Mouse (Mus musculus) midbrain, embryonic 13.5 days (tissue): ENCODE measurements around the gene Zfp160. TPM values are rescaled to one million over a fixed set of nuclear protein-coding genes. Genes with fewer than 3 reads are reported as not detected.
"Not testable (repeated sequence)": the region's sequence is repeated elsewhere in the genome, so short reads cannot be mapped to it uniquely, and the experiment has no call there.

Experiments used
- ATAC-seq: fragments of 200-750 bp; cut with Nextera tagmentation; 2 replicates; pipeline ENCODE4 v1.8.0; 2017; ENCODE audit warnings: mild to moderate bottlenecking, moderate TSS enrichment, moderate library complexity
- H3K27ac ChIP-seq: fragments of 300-500 bp; sonication (generic); 2 replicates; pipeline ENCODE4 v1.5.1; 2015; ENCODE audit warnings: inconsistent platforms, mild to moderate bottlenecking, moderate library complexity
- H3K27me3 ChIP-seq: fragments of 300-500 bp; sonication (generic); 2 replicates; pipeline ENCODE4 v1.6.1; 2015; ENCODE audit warnings: mild to moderate bottlenecking, inconsistent platforms
- H3K36me3 ChIP-seq: fragments of 300-500 bp; sonication (generic); 2 replicates; pipeline ENCODE4 v1.6.1; 2015; ENCODE audit warnings: mild to moderate bottlenecking, inconsistent platforms
- H3K4me1 ChIP-seq: fragments of 300-500 bp; sonication (generic); replicated peaks from 2 replicates; pipeline ENCODE4 v1.6.1; 2015; ENCODE audit warnings: inconsistent platforms
- H3K4me2 ChIP-seq: fragments of 300-500 bp; sonication (generic); replicated peaks from 2 replicates; pipeline ENCODE4 v1.6.1; 2015; ENCODE audit warnings: moderate library complexity, mild to moderate bottlenecking, inconsistent platforms
- H3K4me3 ChIP-seq: fragments of 300-500 bp; sonication (generic); replicated peaks from 2 replicates; pipeline ENCODE4 v1.5.1; 2015; ENCODE audit warnings: mild to moderate bottlenecking, inconsistent platforms
- H3K9ac ChIP-seq: fragments of 300-500 bp; sonication (generic); replicated peaks from 2 replicates; pipeline ENCODE4 v1.6.1; 2015; ENCODE audit warnings: mild to moderate bottlenecking, inconsistent platforms
- H3K9me3 ChIP-seq: fragments of 300-500 bp; sonication (generic); 2 replicates; pipeline ENCODE4 v1.6.1; 2016; ENCODE audit warnings: mild to moderate bottlenecking, inconsistent platforms
- WGBS: fragments of 180-500 bp; shearing (Covaris S2); methylation state at CpG from one replicate; pipeline ENCODE4 v1.1.7; 2015; 5-methylcytosine and 5-hydroxymethylcytosine counted together
- polyA plus RNA-seq: library from polyadenylated mRNA; unstranded; fragments of >200 nt; fragmentation: Nextera tagmentation; extraction: Ambion mirVana; gene quantifications from 2 replicates; pipeline ENCODE4 v1.2.1, GENCODE M21; 2015

The Zfp160 gene
- 19.4 and 21.2 TPM in 2 replicates for polyA plus RNA-seq

- peak within 1 kb of the TSS; percentile 84 for H3K9ac ChIP-seq
- peak within 1 kb of the TSS; percentile 87 for H3K27ac ChIP-seq
- H3K4me2 ChIP-seq: peak within 1 kb of the TSS; percentile 82
- 5% methylated on average over 36 of the region's 36 CpGs for WGBS
- no peaks in the 10 kb centered on the region for H3K9me3 ChIP-seq
- H3K36me3 ChIP-seq: peaks cover 21% of the 10 kb centered on the region
- peak; percentile 98 for ATAC-seq
- H3K4me3 ChIP-seq: peak within 1 kb of the TSS; percentile 72
- no peaks in the 10 kb centered on the region for H3K27me3 ChIP-seq
- peaks cover 19% of the 10 kb centered on the region for H3K4me1 ChIP-seq
Observed at GRCm38 (mm10) chr17:21008382-21009331, at the start of gene Zfp160. Zfp160 (plus strand) TSS chr17:21008903.

GRCm38 (mm10) chr17:20960386-20960785 lies 48.3 kb upstream of the Zfp160 start:
- H3K4me2 ChIP-seq: no peak overlapping the region
- H3K9me3 ChIP-seq: no peaks in the 10 kb centered on the region
- H3K4me1 ChIP-seq: no peaks in the 10 kb centered on the region
- no peak overlapping the region for H3K27ac ChIP-seq
- no peak for ATAC-seq
- peaks cover 98% of the 10 kb centered on the region for H3K36me3 ChIP-seq
- WGBS: 93% methylated on average over 5 of the region's 5 CpGs
- no peak overlapping the region for H3K9ac ChIP-seq
- no peaks in the 10 kb centered on the region for H3K27me3 ChIP-seq
- H3K4me3 ChIP-seq: no peak overlapping the region

- Histone ChIP-seq H3K9ac (no peak overlapping the region), H3K9me3 (no peaks in the 10 kb centered on the region), H3K36me3 (peaks cover 92% of the 10 kb centered on the region), H3K4me3 (no peak overlapping the region), H3K27ac (no peak overlapping the region), H3K27me3 (no peaks in the 10 kb centered on the region), H3K4me1 (no peaks in the 10 kb centered on the region), H3K4me2 (no peak overlapping the region)
- 88% methylated on average over 4 of the region's 4 CpGs for WGBS
- ATAC-seq: no peak
Observed at GRCm38 (mm10) chr17:20965421-20965820, 43.3 kb upstream of the Zfp160 start.

GRCm38 (mm10) chr17:20966681-20967080 lies 42.0 kb upstream of the Zfp160 start:
- Histone ChIP-seq H3K4me1 (no peaks in the 10 kb centered on the region), H3K36me3 (peaks cover 80% of the 10 kb centered on the region), H3K27me3 (no peaks in the 10 kb centered on the region), H3K27ac (no peak overlapping the region), H3K9me3 (no peaks in the 10 kb centered on the region), H3K9ac (no peak overlapping the region), H3K4me2 (no peak overlapping the region), H3K4me3 (no peak overlapping the region)
- ATAC-seq: no peak

- 78% methylated on average over 2 of the region's 2 CpGs for WGBS
Observed at GRCm38 (mm10) chr17:20993716-20994115, 15.0 kb upstream of the Zfp160 start.

GRCm38 (mm10) chr17:20996364-20996763 lies 12.3 kb upstream of the Zfp160 start, which contains the start of gene Vmn1r233:
Vmn1r233 (minus strand) TSS chr17:20996464.
- Histone ChIP-seq H3K9ac (no peak within 1 kb of the TSS), H3K9me3 (no peaks in the 10 kb centered on the region)
- no peak for ATAC-seq

More at GRCm38 (mm10) chr17:20993716-20994115, 15.0 kb upstream of the Zfp160 start:
- no peak overlapping the region for H3K4me2 ChIP-seq
- H3K9me3 ChIP-seq: no peaks in the 10 kb centered on the region
- H3K9ac ChIP-seq: no peak overlapping the region
- no peaks in the 10 kb centered on the region for H3K4me1 ChIP-seq
- no peaks in the 10 kb centered on the region for H3K36me3 ChIP-seq
- H3K27ac ChIP-seq: no peak overlapping the region
- no peak overlapping the region for H3K4me3 ChIP-seq
- H3K27me3 ChIP-seq: no peaks in the 10 kb centered on the region
- ATAC-seq: no peak

GRCm38 (mm10) chr17:21009726-21010125 lies 1.0 kb downstream of the Zfp160 start:
- Histone ChIP-seq H3K4me1 (peaks cover 19% of the 10 kb centered on the region), H3K4me3 (peak overlapping the region; percentile 72), H3K9me3 (no peaks in the 10 kb centered on the region), H3K27me3 (no peaks in the 10 kb centered on the region), H3K4me2 (peak overlapping the region; percentile 82), H3K27ac (peak overlapping the region; percentile 87), H3K36me3 (peaks cover 24% of the 10 kb centered on the region), H3K9ac (peak overlapping the region; percentile 84)
- ATAC-seq: no peak
- WGBS: 41% methylated on average over 1 of the region's 1 CpGs

More at GRCm38 (mm10) chr17:20996364-20996763, 12.3 kb upstream of the Zfp160 start, which contains the start of gene Vmn1r233:
- Histone ChIP-seq H3K4me2 (no peak within 1 kb of the TSS), H3K4me3 (no peak within 1 kb of the TSS), H3K27me3 (no peaks in the 10 kb centered on the region), H3K4me1 (no peaks in the 10 kb centered on the region), H3K36me3 (no peaks in the 10 kb centered on the region), H3K27ac (no peak within 1 kb of the TSS)

- H3K27me3 ChIP-seq: no peaks in the 10 kb centered on the region
- H3K36me3 ChIP-seq: peaks cover 71% of the 10 kb centered on the region
- no peaks in the 10 kb centered on the region for H3K9me3 ChIP-seq
- ATAC-seq: no peak
- H3K4me2 ChIP-seq: no peak overlapping the region
- no peak overlapping the region for H3K27ac ChIP-seq
- H3K4me1 ChIP-seq: no peaks in the 10 kb centered on the region
- no peak overlapping the region for H3K9ac ChIP-seq
- no peak overlapping the region for H3K4me3 ChIP-seq
- 91% methylated on average over 1 of the region's 1 CpGs for WGBS
Observed at GRCm38 (mm10) chr17:21018410-21019080, 9.8 kb downstream of the Zfp160 start.

GRCm38 (mm10) chr17:21048020-21048419 lies 39.3 kb downstream of the Zfp160 start:
- H3K27ac ChIP-seq, H3K4me3 ChIP-seq, H3K36me3 ChIP-seq, H3K27me3 ChIP-seq, ATAC-seq, H3K9me3 ChIP-seq, H3K4me1 ChIP-seq, H3K9ac ChIP-seq, H3K4me2 ChIP-seq: not testable (repeated sequence)
- WGBS: 91% methylated on average over 9 of the region's 9 CpGs

- Histone ChIP-seq H3K36me3 (no peaks in the 10 kb centered on the region), H3K4me2 (no peak overlapping the region), H3K27me3 (no peaks in the 10 kb centered on the region), H3K4me1 (no peaks in the 10 kb centered on the region), H3K9me3 (peaks cover 4% of the 10 kb centered on the region), H3K9ac (no peak overlapping the region), H3K27ac (no peak overlapping the region), H3K4me3 (no peak overlapping the region)
- ATAC-seq: no peak
- 83% methylated on average over 1 of the region's 1 CpGs for WGBS
Observed at GRCm38 (mm10) chr17:21050901-21051300, 42.2 kb downstream of the Zfp160 start.

GRCm38 (mm10) chr17:21051341-21051740 lies 42.6 kb downstream of the Zfp160 start:
- not testable (repeated sequence) for H3K4me1 ChIP-seq, H3K9me3 ChIP-seq, H3K27ac ChIP-seq, ATAC-seq, H3K36me3 ChIP-seq, H3K4me2 ChIP-seq, H3K27me3 ChIP-seq, H3K9ac ChIP-seq, H3K4me3 ChIP-seq
- no CpG with 5 or more reads among the region's 3 CpGs for WGBS

- not testable (repeated sequence) for H3K4me1 ChIP-seq, ATAC-seq, H3K9me3 ChIP-seq, H3K4me2 ChIP-seq, H3K27me3 ChIP-seq, H3K9ac ChIP-seq, H3K4me3 ChIP-seq, H3K36me3 ChIP-seq, H3K27ac ChIP-seq
- 88% methylated on average over 3 of the region's 3 CpGs for WGBS
Observed at GRCm38 (mm10) chr17:21051919-21052318, 43.2 kb downstream of the Zfp160 start.
